Mouse (Mus musculus): ENCODE results near the gene Ccdc6.

Ccdc6 gene

GRCm38 (mm10) chr10:70133188-70133587 lies 36.3 kb downstream of the Ccdc6 start:
- no peak for DNase-seq

DNA sequence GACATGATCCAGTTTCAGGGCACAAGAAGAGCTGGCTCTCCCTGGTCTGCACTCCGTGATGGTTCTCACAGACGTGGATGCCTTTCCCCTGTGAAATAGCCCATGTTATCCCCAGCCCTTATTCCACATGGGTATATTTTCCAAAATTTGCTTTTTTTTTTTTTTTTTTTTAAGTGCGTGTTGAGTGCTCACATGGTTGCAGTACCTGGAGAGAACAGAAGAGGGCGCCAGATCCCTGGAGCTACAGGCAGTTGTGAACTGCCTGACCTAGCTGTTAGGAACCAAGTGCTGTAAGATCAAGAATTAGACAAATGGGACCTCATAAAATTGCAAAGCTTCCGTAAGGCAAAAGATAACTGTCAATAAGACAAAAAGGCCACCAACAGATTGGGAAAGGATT lies 38.8 kb downstream of the Ccdc6 start:
- no peak for DNase-seq

DNA sequence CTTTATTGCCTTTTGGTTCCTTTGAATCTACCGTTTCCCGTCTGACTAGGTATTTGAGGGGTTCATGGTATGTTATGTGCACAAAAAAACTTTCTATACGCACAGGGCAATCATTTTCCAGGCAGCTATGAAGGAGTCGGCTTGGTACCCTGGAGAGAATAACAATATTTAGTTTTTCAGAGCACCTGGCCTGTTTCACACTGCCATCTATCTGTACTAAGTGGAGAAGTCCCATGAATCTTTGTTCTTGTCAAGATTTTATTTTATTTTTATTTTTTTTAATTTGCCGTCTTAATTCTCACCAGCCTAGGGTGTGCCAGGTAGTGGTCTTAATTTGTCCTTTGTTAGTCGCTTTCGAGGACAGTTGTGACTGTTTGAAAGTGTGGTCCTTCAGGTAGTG lies 40.7 kb downstream of the Ccdc6 start:
- no peak for DNase-seq

DNA sequence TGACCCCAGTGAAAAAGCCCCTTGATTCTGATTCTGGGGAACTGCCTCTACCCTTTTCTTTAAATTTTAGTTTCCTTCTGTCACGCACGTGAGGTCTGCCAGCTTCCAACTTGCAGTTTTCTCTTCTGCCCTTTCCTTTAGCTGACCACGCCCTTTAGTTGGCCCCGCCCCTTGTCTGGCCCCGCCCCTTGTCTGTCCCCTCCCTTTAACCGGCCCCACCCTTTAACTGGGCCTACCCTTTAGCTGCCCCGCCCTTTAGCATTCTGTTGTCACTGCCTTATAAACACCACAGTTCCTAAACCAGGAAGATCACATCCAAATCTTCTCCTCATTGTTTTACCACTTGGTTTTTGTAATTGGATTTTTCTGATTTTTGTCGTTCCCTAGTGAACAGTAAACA lies 41.2 kb downstream of the Ccdc6 start:
- DNase-seq: no peak

GRCm38 (mm10) chr10:70139368-70139767 lies 42.4 kb downstream of the Ccdc6 start:
- DNase-seq: peak; percentile 30

- no peak for DNase-seq
These were observed 43.5 kb downstream of the Ccdc6 start for GRCm38 (mm10) chr10:70140414-70140813.

- DNase-seq: no peak
These were observed 45.7 kb downstream of the Ccdc6 start for GRCm38 (mm10) chr10:70142623-70143022.

- DNase-seq: no peak
These were observed 47.2 kb downstream of the Ccdc6 start for GRCm38 (mm10) chr10:70144004-70144557.

DNA sequence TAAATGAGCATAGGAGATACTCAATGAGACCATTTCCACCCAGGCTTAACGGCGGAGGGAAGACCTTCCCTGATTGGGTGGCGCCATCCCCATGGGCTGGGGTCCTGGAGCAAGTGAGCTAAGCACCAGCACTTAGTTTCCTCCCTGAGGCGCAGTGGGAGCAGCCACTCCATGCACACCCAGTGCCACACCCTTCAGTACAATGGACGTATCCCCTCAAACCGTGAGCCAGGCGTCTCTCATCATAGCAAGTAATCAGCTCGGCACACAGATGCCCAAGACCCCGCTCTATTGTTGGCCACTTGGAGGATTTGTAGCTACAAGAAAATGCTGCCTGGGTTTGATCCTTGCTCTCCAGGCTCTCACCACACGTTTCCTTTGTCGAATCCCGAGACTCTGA lies 49.0 kb downstream of the Ccdc6 start:
- DNase-seq: no peak

- DNase-seq: peak; percentile 79
These were observed 52.2 kb downstream of the Ccdc6 start for GRCm38 (mm10) chr10:70149093-70149492.

DNA sequence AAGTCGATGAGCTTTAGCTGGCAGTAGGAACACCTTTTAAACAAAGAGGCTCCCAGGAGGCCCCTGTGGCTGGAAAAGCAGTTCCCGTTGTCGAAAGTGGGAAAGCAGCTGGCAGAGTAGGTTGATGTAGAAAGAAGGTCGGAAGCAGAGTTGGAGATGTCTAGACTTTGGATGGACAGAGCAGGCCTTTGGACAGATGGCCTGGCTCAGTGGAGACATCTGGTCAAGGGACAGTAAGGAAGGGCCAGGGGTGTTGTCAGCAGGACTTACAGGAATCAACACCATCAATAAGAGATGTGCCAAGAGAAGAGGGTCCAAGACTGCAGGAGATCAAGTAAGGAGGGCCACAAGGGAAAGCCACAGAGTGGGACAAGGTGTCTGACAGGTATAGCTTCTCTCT lies 53.4 kb downstream of the Ccdc6 start:
- no peak for DNase-seq

- no peak for DNase-seq
These were observed 54.2 kb downstream of the Ccdc6 start for GRCm38 (mm10) chr10:70151171-70151570.

DNA sequence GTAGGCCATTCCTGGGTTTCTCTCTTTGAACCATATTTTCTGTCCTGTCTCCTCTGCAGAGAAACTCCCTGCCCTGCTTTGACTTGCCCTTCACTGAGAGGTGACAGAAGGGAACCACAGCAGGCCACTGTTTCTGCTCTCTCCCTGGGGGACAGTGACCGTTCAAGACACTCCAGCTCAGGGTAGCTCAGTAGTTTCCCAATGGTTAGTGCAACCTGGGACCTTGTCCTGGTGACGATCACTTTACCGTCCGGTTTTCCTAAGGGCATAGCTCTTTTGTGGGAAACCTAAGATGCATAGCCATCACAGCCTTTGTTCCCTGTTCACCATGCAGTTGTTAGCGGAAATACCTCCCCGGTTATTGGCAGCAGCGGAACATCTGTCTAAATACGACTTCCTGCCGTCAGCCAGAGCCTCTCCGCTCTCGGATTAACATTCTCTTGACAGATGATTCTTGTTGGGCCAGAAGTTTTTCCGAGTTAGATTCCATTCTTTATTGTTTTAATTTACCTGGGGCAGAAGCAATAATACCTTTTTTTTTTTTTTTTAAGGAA lies 55.3 kb downstream of the Ccdc6 start:
- DNase-seq: peak; percentile 63

- DNase-seq: no peak
These were observed 56.9 kb downstream of the Ccdc6 start for GRCm38 (mm10) chr10:70153810-70154209.

DNA sequence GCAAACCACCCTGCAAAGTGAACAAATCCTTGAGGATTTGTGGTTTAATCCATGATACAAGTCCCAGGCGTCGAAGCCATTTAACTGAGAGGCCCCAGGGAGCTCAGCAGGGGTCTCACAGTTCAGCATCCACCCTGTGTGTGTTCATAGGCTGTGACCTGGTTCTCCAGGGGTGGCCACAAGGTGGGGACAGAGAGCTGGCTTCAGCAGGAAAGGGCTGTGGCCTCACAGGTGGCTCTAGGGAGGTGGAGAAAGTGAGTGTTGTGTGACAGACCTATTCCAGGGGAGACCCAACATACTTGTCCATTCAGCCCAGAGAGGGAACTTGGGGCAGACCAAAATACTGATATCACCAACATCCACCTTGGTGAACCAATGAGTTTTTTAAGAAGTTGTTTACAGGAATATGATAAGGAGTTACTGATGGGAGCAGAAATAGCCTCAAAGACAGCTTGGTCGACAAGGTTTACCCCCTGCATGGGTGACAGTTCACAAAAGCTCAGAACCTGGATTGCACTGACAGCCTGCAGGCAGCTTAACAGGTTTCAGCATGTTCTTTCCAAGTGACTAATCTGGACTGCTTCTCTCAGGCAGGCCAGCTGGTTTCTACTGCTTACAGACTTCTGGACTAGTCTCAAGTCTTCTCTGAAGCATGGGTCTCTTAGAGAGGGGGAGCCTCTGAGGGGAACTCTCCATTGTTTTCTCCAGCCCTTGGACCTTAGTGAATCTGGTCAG lies 59.7 kb downstream of the Ccdc6 start:
- DNase-seq: no peak

DNA sequence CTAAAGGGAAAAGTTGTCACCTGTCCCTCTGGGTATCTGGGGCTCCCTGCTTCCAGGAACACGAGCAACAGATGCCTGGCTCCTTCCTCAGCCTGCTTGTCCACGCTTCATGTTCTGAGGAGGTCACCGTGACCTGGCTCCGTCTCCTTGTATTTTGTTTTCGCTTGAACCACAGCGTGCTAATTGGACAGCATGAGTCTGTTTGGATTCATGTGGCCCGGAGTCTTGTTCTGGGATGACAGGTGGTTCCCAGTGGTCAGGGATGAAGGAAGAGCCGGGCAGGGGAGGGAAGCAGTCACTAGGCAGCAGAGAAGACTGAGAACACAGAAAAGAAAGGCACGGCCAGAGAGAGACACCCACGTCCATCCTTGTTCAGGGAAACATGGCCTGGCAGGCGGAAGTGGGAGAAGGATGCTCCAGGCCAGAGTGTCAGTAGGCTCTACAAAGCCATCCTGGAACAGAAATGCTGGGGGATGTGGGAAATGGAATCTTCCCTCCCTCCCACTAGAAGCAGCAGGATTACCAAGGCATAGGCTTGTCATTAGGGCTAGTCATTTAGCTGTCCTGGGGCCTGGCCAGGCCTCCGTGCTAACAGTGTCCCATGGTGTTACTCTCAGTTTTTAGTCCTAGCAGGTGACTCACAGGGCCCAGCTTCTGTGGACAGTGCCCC lies 62.9 kb downstream of the Ccdc6 start:
- no peak for DNase-seq

- no peak for DNase-seq
These were observed 63.9 kb downstream of the Ccdc6 start for GRCm38 (mm10) chr10:70160811-70161210.

DNA sequence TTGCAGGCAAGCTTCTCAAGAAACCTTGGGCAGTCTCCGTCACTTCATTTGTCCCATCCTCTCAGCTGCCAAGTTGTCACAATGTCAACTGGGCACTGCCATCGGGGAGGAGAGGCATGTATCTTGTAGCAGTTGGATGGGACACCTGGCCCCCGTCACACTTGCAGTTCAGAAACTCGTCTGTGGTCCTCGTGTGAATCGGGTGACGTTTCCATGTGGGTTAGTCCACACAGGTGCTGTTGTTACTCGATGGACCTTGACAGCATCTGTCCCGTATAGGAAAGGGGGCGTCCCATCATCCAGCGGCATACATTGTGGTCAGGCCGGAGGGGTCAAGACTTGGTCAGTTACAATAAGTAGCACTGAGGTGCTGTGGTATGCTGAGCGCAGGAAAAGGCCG lies 64.6 kb downstream of the Ccdc6 start:
- no peak for DNase-seq

- no peak for DNase-seq
These were observed 66.8 kb downstream of the Ccdc6 start for GRCm38 (mm10) chr10:70163681-70164080.

- DNase-seq: no peak
These were observed 69.0 kb downstream of the Ccdc6 start for GRCm38 (mm10) chr10:70165877-70166276.

DNA sequence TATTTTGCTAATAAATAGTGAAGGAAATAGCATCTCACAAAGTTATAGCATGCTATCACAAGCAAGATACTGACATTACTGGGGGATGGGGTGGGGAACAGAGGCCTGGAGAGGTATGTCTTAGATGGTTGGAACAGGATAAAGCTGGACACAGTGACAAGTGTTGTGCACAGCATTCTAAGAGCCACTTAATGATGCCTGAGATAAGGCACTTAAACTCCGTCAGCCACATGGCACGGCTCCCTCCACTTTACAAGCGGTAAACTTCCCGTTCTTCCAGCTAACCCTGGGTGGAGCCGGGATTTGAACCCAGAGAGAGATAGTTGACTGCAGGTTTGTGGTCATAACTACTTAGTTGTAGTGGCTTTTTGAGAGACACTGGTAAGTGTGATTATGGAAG lies 69.5 kb downstream of the Ccdc6 start:
- DNase-seq: no peak

- no peak for DNase-seq
These were observed 70.7 kb downstream of the Ccdc6 start for GRCm38 (mm10) chr10:70167625-70168024.

GRCm38 (mm10) chr10:70168396-70168795 lies 71.5 kb downstream of the Ccdc6 start:
- no peak for DNase-seq

DNA sequence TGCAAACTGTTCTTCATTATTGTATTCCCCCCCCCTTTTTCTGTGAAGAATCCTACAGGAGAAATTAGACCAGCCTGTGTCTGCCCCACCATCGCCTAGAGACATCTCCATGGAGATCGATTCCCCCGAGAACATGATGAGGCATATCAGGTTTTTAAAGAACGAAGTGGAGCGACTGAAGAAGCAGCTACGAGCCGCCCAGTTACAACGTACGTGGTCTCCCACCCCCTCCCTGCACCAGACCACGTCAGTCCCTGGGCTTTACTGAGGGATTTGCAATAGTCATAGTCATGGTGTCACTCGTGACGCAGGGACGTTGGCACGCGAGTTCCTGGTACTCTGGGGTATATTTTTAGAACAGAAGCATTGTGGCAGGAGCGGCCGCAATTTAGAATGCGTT lies 72.1 kb downstream of the Ccdc6 start:
- no peak for DNase-seq
